Mouse (Mus musculus) macrophage (primary cell): ENCODE data around the gene Myo1c. TPM values are rescaled to one million over a fixed set of nuclear protein-coding genes. Genes with fewer than 3 reads are reported as not detected.

Experiments
- H3K27ac ChIP-seq: fragments of 350-480 bp; formaldehyde crosslinking; 2 replicates; pipeline ENCODE4 v1.9.0; 2021
- H3K36me3 ChIP-seq: fragments of 350-480 bp; formaldehyde crosslinking; 2 replicates; pipeline ENCODE4 v1.9.0; 2021; ENCODE audit errors: inconsistent target
- H3K4me3 ChIP-seq: fragments of 350-480 bp; formaldehyde crosslinking; 2 replicates; pipeline ENCODE4 v1.9.0; 2021; ENCODE audit errors: inconsistent target
- H3K79me2 ChIP-seq: fragments of 350-480 bp; formaldehyde crosslinking; 2 replicates; pipeline ENCODE4 v1.9.0; 2021; ENCODE audit errors: inconsistent target
- WGBS: methylation state at CpG from one replicate; pipeline ENCODE4 v1.1.7; 2026; ENCODE audit warnings: inconsistent platforms; ENCODE audit not compliant: missing documents; 5-methylcytosine and 5-hydroxymethylcytosine counted together
- polyA plus RNA-seq: library from polyadenylated mRNA; stranded (reverse); fragments of 250-400 nt; gene quantifications from 3 replicates; pipeline ENCODE4 v1.2.4, GENCODE M21; 2018; ENCODE audit warnings: inconsistent platforms

Gene Myo1c
- polyA plus RNA-seq, 1 experiment from 2014 or later, result 62.9 TPM

GRCm38 (mm10) chr11:75669176-75669852, 19.0 kb downstream of the Myo1c start:
- Histone ChIP-seq H3K27ac (no peak overlapping the region), H3K79me2 (no peaks in the 10 kb centered on the region; the same call in 1 of the 2 replicates), H3K4me3 (no peak overlapping the region), H3K36me3 (peaks cover 85% of the 10 kb centered on the region)
- 71% methylated on average over 11 of the region's 11 CpGs for WGBS

- Histone ChIP-seq H3K27ac (no peak overlapping the region), H3K79me2 (no peaks in the 10 kb centered on the region; the same call in 1 of the 2 replicates), H3K36me3 (peaks cover 82% of the 10 kb centered on the region), H3K4me3 (no peak overlapping the region)
- WGBS, result 45% methylated on average over 12 of the region's 12 CpGs
Measured at GRCm38 (mm10) chr11:75669853-75670200, 19.5 kb downstream of the Myo1c start.

GRCm38 (mm10) chr11:75671426-75672180, 21.3 kb downstream of the Myo1c start:
- WGBS, result 94% methylated on average over 21 of the region's 22 CpGs
- Histone ChIP-seq H3K4me3 (no peak overlapping the region), H3K36me3 (peaks cover 65% of the 10 kb centered on the region)

GRCm38 (mm10) chr11:75673411-75673810, 23.1 kb downstream of the Myo1c start:
- H3K27ac ChIP-seq, result no peak overlapping the region
- H3K79me2 ChIP-seq, result no peaks in the 10 kb centered on the region
- 100% methylated on average over 5 of the region's 5 CpGs for WGBS
- no peak overlapping the region for H3K4me3 ChIP-seq
- peaks cover 52% of the 10 kb centered on the region for H3K36me3 ChIP-seq

More at GRCm38 (mm10) chr11:75671426-75672180, 21.3 kb downstream of the Myo1c start:
- Histone ChIP-seq H3K27ac (no peak overlapping the region), H3K79me2 (no peaks in the 10 kb centered on the region; the same call in 1 of the 2 replicates)

- peaks cover 6% of the 10 kb centered on the region for H3K79me2 ChIP-seq
- peaks cover 38% of the 10 kb centered on the region for H3K36me3 ChIP-seq
- H3K27ac ChIP-seq, result no peak overlapping the region
- H3K4me3 ChIP-seq, result no peak overlapping the region
- WGBS, result 83% methylated on average over 1 of the region's 3 CpGs
Measured at GRCm38 (mm10) chr11:75674875-75675274, 24.6 kb downstream of the Myo1c start.

GRCm38 (mm10) chr11:75677881-75678746, 27.8 kb downstream of the Myo1c start:
- WGBS, result 65% methylated on average over 3 of the region's 3 CpGs
- Histone ChIP-seq H3K4me3 (peak overlapping the region; percentile 32), H3K27ac (peak overlapping the region; percentile 68), H3K79me2 (peaks cover 39% of the 10 kb centered on the region), H3K36me3 (peaks cover 13% of the 10 kb centered on the region; the same call in 1 of the 2 replicates)

- Histone ChIP-seq H3K27ac (peak within 1 kb of the TSS; percentile 68), H3K36me3 (peaks cover 15% of the 10 kb centered on the region; the same call in 1 of the 2 replicates), H3K79me2 (peaks cover 46% of the 10 kb centered on the region), H3K4me3 (peak within 1 kb of the TSS; percentile 67)
- under 1% methylated on average over 55 of the region's 55 CpGs for WGBS
Measured at GRCm38 (mm10) chr11:75678747-75679438, 28.6 kb downstream of the Myo1c start, which contains the start of gene Crk. TSS of gene Crk (plus strand) at chr11:75679259.

- WGBS, result 1% methylated on average over 38 of the region's 43 CpGs
- Histone ChIP-seq H3K79me2 (peaks cover 54% of the 10 kb centered on the region), H3K4me3 (peak overlapping the region; percentile 67), H3K27ac (peak overlapping the region; percentile 50), H3K36me3 (peaks cover 20% of the 10 kb centered on the region; the same call in 1 of the 2 replicates)
Measured at GRCm38 (mm10) chr11:75679439-75680171, 29.3 kb downstream of the Myo1c start.

GRCm38 (mm10) chr11:75684462-75684861, 34.2 kb downstream of the Myo1c start:
- Histone ChIP-seq H3K4me3 (no peak overlapping the region), H3K79me2 (peaks cover 100% of the 10 kb centered on the region), H3K27ac (no peak overlapping the region), H3K36me3 (peaks cover 28% of the 10 kb centered on the region; the same call in 1 of the 2 replicates)
- 100% methylated on average over 5 of the region's 5 CpGs for WGBS

- H3K4me3 ChIP-seq, result no peak overlapping the region
- peaks cover 100% of the 10 kb centered on the region for H3K79me2 ChIP-seq
- 92% methylated on average over 2 of the region's 2 CpGs for WGBS
- no peak overlapping the region for H3K27ac ChIP-seq
- H3K36me3 ChIP-seq, result peaks cover 30% of the 10 kb centered on the region; the same call in 1 of the 2 replicates
Measured at GRCm38 (mm10) chr11:75684956-75685355, 34.7 kb downstream of the Myo1c start.

GRCm38 (mm10) chr11:75687343-75687993, 37.2 kb downstream of the Myo1c start:
- Histone ChIP-seq H3K36me3 (peaks cover 34% of the 10 kb centered on the region), H3K4me3 (no peak overlapping the region), H3K79me2 (peaks cover 100% of the 10 kb centered on the region), H3K27ac (no peak overlapping the region)
- 20% methylated on average over 1 of the region's 2 CpGs for WGBS

- Histone ChIP-seq H3K36me3 (peaks cover 36% of the 10 kb centered on the region), H3K27ac (no peak overlapping the region), H3K4me3 (no peak overlapping the region), H3K79me2 (peaks cover 100% of the 10 kb centered on the region)
- 100% methylated on average over 1 of the region's 2 CpGs for WGBS
Measured at GRCm38 (mm10) chr11:75688132-75688531, 37.8 kb downstream of the Myo1c start.

- Histone ChIP-seq H3K4me3 (no peak overlapping the region), H3K36me3 (peaks cover 43% of the 10 kb centered on the region), H3K27ac (no peak overlapping the region), H3K79me2 (peaks cover 100% of the 10 kb centered on the region)
- 75% methylated on average over 1 of the region's 1 CpGs for WGBS
Measured at GRCm38 (mm10) chr11:75689977-75690376, 39.7 kb downstream of the Myo1c start.
